Mouse (Mus musculus): ENCODE results near the gene Vwc2l.

Vwc2l gene

GRCm38 (mm10) chr1:70907366-70907765, 181.9 kb downstream of the Vwc2l start:
- in situ Hi-C loops (cut with MboI; ENCODE audit: unreplicated experiment in 2 of 2): no loop called here

GRCm38 (mm10) chr1:70911235-70911634, 185.7 kb downstream of the Vwc2l start:
- in situ Hi-C loops (cut with MboI; ENCODE audit: unreplicated experiment in 2 of 2): no loop called here

- in situ Hi-C loops (cut with MboI; ENCODE audit: unreplicated experiment in 2 of 2): no loop called here
Measured at GRCm38 (mm10) chr1:70913071-70913470, 187.6 kb downstream of the Vwc2l start.

- in situ Hi-C loops (cut with MboI; ENCODE audit: unreplicated experiment in 2 of 2): no loop called here
Measured at GRCm38 (mm10) chr1:70918173-70919036, 192.9 kb downstream of the Vwc2l start.

DNA sequence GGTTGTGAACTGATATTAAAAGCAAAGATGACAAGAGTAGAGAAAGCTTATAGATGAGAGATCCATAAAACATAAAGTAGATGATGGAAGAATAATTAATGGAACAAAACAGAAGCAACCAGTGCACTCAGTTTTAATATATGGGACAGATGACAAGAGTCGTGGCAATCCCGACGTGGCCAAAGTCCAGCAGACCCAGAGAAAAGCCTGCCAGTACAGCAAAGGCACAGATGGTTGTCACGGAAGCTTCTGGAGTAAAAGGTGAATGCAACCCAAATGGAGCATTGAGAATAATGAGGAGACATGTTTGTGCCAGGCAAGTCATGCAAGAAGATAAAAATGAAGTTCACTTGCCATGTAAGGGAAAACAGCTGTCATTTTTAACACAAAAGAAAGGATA, 207.5 kb downstream of the Vwc2l start:
- in situ Hi-C loops (cut with MboI; ENCODE audit: unreplicated experiment in 2 of 2): no loop called here

Measured in v-Abl transformed pro-B cells (cell line).